Mouse (Mus musculus) kidney, embryonic 15.5 days (tissue): Measurements from ENCODE around the gene Dusp15. TPM values are rescaled to one million over a fixed set of nuclear protein-coding genes. Genes with fewer than 3 reads are reported as not detected.

ENCODE experiments used
- ATAC-seq: fragments of 200-750 bp; cut with Nextera tagmentation; replicated peaks from 2 replicates; pipeline ENCODE4 v1.8.0; 2017; ENCODE audit warnings: moderate TSS enrichment; ENCODE audit not compliant: low FRiP score
- H3K27ac ChIP-seq: fragments of 300-500 bp; sonication (generic); 2 replicates; pipeline ENCODE4 v1.5.1; 2015; ENCODE audit warnings: mild to moderate bottlenecking, inconsistent platforms
- H3K27me3 ChIP-seq: fragments of 300-500 bp; sonication (generic); 2 replicates; pipeline ENCODE4 v1.6.1; 2015; ENCODE audit warnings: inconsistent platforms
- H3K36me3 ChIP-seq: fragments of 300-500 bp; sonication (generic); 2 replicates; pipeline ENCODE4 v1.6.1; 2015; ENCODE audit warnings: inconsistent platforms
- H3K4me1 ChIP-seq: fragments of 300-500 bp; sonication (generic); 2 replicates; pipeline ENCODE4 v1.6.1; 2015; ENCODE audit warnings: inconsistent platforms
- H3K4me2 ChIP-seq: fragments of 300-500 bp; sonication (generic); 2 replicates; pipeline ENCODE4 v1.6.1; 2015; ENCODE audit warnings: moderate library complexity, mild to moderate bottlenecking, inconsistent platforms
- H3K4me3 ChIP-seq: fragments of 300-500 bp; sonication (generic); replicated peaks from 2 replicates; pipeline ENCODE4 v1.5.1; 2015; ENCODE audit warnings: mild to moderate bottlenecking, inconsistent platforms
- H3K9ac ChIP-seq: fragments of 300-500 bp; sonication (generic); 2 replicates; pipeline ENCODE4 v1.6.1; 2015; ENCODE audit warnings: mild to moderate bottlenecking, inconsistent platforms
- H3K9me3 ChIP-seq: fragments of 300-500 bp; sonication (generic); replicated peaks from 2 replicates; pipeline ENCODE4 v1.6.1; 2016; ENCODE audit warnings: inconsistent platforms
- WGBS: fragments of 180-500 bp; shearing (Covaris S2); methylation state at CpG from one replicate; pipeline ENCODE4 v1.1.7; 2015; ENCODE audit warnings: mixed read lengths; 5-methylcytosine and 5-hydroxymethylcytosine counted together
- polyA plus RNA-seq: library from polyadenylated mRNA; unstranded; fragments of >200 nt; fragmentation: Nextera tagmentation; extraction: Ambion mirVana; gene quantifications from 2 replicates; pipeline ENCODE4 v1.2.1, GENCODE M21; 2015

The Dusp15 gene
- polyA plus RNA-seq, 1 experiment from 2014 or later: 3.1 TPM

GRCm38 (mm10) chr2:152928988-152929370 lies 22.5 kb downstream of the Dusp15 start:
- Histone ChIP-seq H3K9me3 (no peaks in the 10 kb centered on the region), H3K4me2 (no peak overlapping the region), H3K4me3 (no peak overlapping the region), H3K9ac (no peak overlapping the region), H3K36me3 (no peaks in the 10 kb centered on the region), H3K27me3 (no peaks in the 10 kb centered on the region), H3K4me1 (peaks cover 97% of the 10 kb centered on the region), H3K27ac (peak overlapping the region; percentile 86)
- 61% methylated on average over 3 of the region's 3 CpGs for WGBS
- ATAC-seq: no peak

- H3K9me3 ChIP-seq: no peaks in the 10 kb centered on the region
- no peaks in the 10 kb centered on the region for H3K36me3 ChIP-seq
- 29% methylated on average over 14 of the region's 14 CpGs for WGBS
- H3K4me2 ChIP-seq: no peak overlapping the region
- ATAC-seq: no peak
- peak overlapping the region; percentile 86 for H3K27ac ChIP-seq
- no peak overlapping the region for H3K4me3 ChIP-seq
- peaks cover 98% of the 10 kb centered on the region for H3K4me1 ChIP-seq
- H3K27me3 ChIP-seq: no peaks in the 10 kb centered on the region
- no peak overlapping the region for H3K9ac ChIP-seq
Measured at GRCm38 (mm10) chr2:152928219-152928987, 23.1 kb downstream of the Dusp15 start.

- H3K9me3 ChIP-seq: no peaks in the 10 kb centered on the region
- peak overlapping the region; percentile 86 for H3K27ac ChIP-seq
- H3K4me3 ChIP-seq: no peak overlapping the region
- H3K9ac ChIP-seq: peak overlapping the region; percentile 21; the same call in 1 of the 2 replicates
- H3K4me1 ChIP-seq: peaks cover 90% of the 10 kb centered on the region
- H3K27me3 ChIP-seq: no peaks in the 10 kb centered on the region
- no peaks in the 10 kb centered on the region for H3K36me3 ChIP-seq
- 51% methylated on average over 5 of the region's 5 CpGs for WGBS
- no peak overlapping the region for H3K4me2 ChIP-seq
- ATAC-seq: no peak
Measured at GRCm38 (mm10) chr2:152927371-152927770, 24.1 kb downstream of the Dusp15 start.

- Histone ChIP-seq H3K4me3 (no peak overlapping the region), H3K27me3 (no peaks in the 10 kb centered on the region), H3K27ac (peak overlapping the region; percentile 86), H3K9ac (no peak overlapping the region; the same call in 1 of the 2 replicates), H3K36me3 (no peaks in the 10 kb centered on the region), H3K9me3 (no peaks in the 10 kb centered on the region), H3K4me2 (no peak overlapping the region), H3K4me1 (peaks cover 88% of the 10 kb centered on the region)
- WGBS: 74% methylated on average over 9 of the region's 9 CpGs
- no peak for ATAC-seq
Measured at GRCm38 (mm10) chr2:152926896-152927295, 24.6 kb downstream of the Dusp15 start.

- H3K27me3 ChIP-seq: no peaks in the 10 kb centered on the region
- no peaks in the 10 kb centered on the region for H3K36me3 ChIP-seq
- H3K4me1 ChIP-seq: peaks cover 72% of the 10 kb centered on the region
- H3K27ac ChIP-seq: peak overlapping the region; percentile 85
- ATAC-seq: peak; percentile 71
- 0 out of 2 replicates have a peak overlapping the region, but pooled peaks have one; percentile 7 for H3K9ac ChIP-seq
- no peak overlapping the region for H3K4me2 ChIP-seq
- no peak overlapping the region for H3K4me3 ChIP-seq
- no peaks in the 10 kb centered on the region for H3K9me3 ChIP-seq
- WGBS: 38% methylated on average over 11 of the region's 11 CpGs
Measured at GRCm38 (mm10) chr2:152925189-152925872, 26.2 kb downstream of the Dusp15 start.

GRCm38 (mm10) chr2:152924543-152924942 lies 27.0 kb downstream of the Dusp15 start:
- no peak overlapping the region for H3K4me2 ChIP-seq
- no peak overlapping the region for H3K9ac ChIP-seq
- H3K9me3 ChIP-seq: no peaks in the 10 kb centered on the region
- 84% methylated on average over 5 of the region's 5 CpGs for WGBS
- H3K27ac ChIP-seq: peak overlapping the region; percentile 85
- H3K27me3 ChIP-seq: no peaks in the 10 kb centered on the region
- no peak overlapping the region for H3K4me3 ChIP-seq
- H3K4me1 ChIP-seq: peaks cover 64% of the 10 kb centered on the region
- no peak for ATAC-seq
- no peaks in the 10 kb centered on the region for H3K36me3 ChIP-seq

- peak; percentile 31; the same call in 1 of the 2 replicates for ATAC-seq
- Histone ChIP-seq H3K27me3 (no peaks in the 10 kb centered on the region), H3K4me3 (no peak overlapping the region), H3K4me1 (peaks cover 62% of the 10 kb centered on the region), H3K27ac (peak overlapping the region; percentile 85; the same call in 1 of the 2 replicates), H3K9me3 (no peaks in the 10 kb centered on the region), H3K9ac (no peak overlapping the region), H3K4me2 (no peak overlapping the region), H3K36me3 (no peaks in the 10 kb centered on the region)
- 31% methylated on average over 8 of the region's 8 CpGs for WGBS
Measured at GRCm38 (mm10) chr2:152924128-152924527, 27.4 kb downstream of the Dusp15 start.

- ATAC-seq: no peak
- Histone ChIP-seq H3K4me1 (peaks cover 61% of the 10 kb centered on the region), H3K27me3 (no peaks in the 10 kb centered on the region), H3K4me2 (no peak overlapping the region), H3K9ac (no peak overlapping the region), H3K36me3 (no peaks in the 10 kb centered on the region), H3K9me3 (no peaks in the 10 kb centered on the region), H3K27ac (peak overlapping the region; percentile 24), H3K4me3 (no peak overlapping the region)
- 69% methylated on average over 3 of the region's 3 CpGs for WGBS
Measured at GRCm38 (mm10) chr2:152923621-152924020, 27.9 kb downstream of the Dusp15 start.

- WGBS: 45% methylated on average over 7 of the region's 7 CpGs
- Histone ChIP-seq H3K27ac (no peak overlapping the region), H3K27me3 (no peaks in the 10 kb centered on the region), H3K4me3 (no peak overlapping the region), H3K9me3 (no peaks in the 10 kb centered on the region), H3K36me3 (no peaks in the 10 kb centered on the region), H3K4me2 (no peak overlapping the region), H3K4me1 (peaks cover 56% of the 10 kb centered on the region), H3K9ac (no peak overlapping the region)
- no peak for ATAC-seq
Measured at GRCm38 (mm10) chr2:152922376-152922775, 29.1 kb downstream of the Dusp15 start.

GRCm38 (mm10) chr2:152917671-152918070 lies 33.8 kb downstream of the Dusp15 start:
- H3K27me3 ChIP-seq: peaks cover 16% of the 10 kb centered on the region
- 56% methylated on average over 9 of the region's 9 CpGs for WGBS
- no peak for ATAC-seq

GRCm38 (mm10) chr2:152916111-152916510 lies 35.4 kb downstream of the Dusp15 start:
- no peak overlapping the region for H3K27ac ChIP-seq
- no peaks in the 10 kb centered on the region for H3K9me3 ChIP-seq
- ATAC-seq: no peak
- peaks cover 31% of the 10 kb centered on the region for H3K27me3 ChIP-seq
- H3K4me2 ChIP-seq: no peak overlapping the region
- peaks cover 31% of the 10 kb centered on the region for H3K4me1 ChIP-seq
- 47% methylated on average over 5 of the region's 5 CpGs for WGBS
- H3K4me3 ChIP-seq: no peak overlapping the region
- H3K9ac ChIP-seq: no peak overlapping the region
- H3K36me3 ChIP-seq: no peaks in the 10 kb centered on the region

More at GRCm38 (mm10) chr2:152917671-152918070, 33.8 kb downstream of the Dusp15 start:
- H3K27ac ChIP-seq: no peak overlapping the region
- no peak overlapping the region for H3K9ac ChIP-seq
- H3K4me3 ChIP-seq: no peak overlapping the region
- H3K9me3 ChIP-seq: no peaks in the 10 kb centered on the region
- no peak overlapping the region for H3K4me2 ChIP-seq
- H3K36me3 ChIP-seq: no peaks in the 10 kb centered on the region
- peaks cover 35% of the 10 kb centered on the region for H3K4me1 ChIP-seq

GRCm38 (mm10) chr2:152915453-152915852 lies 36.0 kb downstream of the Dusp15 start:
- ATAC-seq: no peak
- H3K36me3 ChIP-seq: no peaks in the 10 kb centered on the region
- peaks cover 35% of the 10 kb centered on the region for H3K4me1 ChIP-seq
- peaks cover 38% of the 10 kb centered on the region for H3K27me3 ChIP-seq
- no peak overlapping the region for H3K4me3 ChIP-seq
- no peak overlapping the region for H3K27ac ChIP-seq
- H3K9ac ChIP-seq: no peak overlapping the region
- 61% methylated on average over 4 of the region's 4 CpGs for WGBS
- no peak overlapping the region for H3K4me2 ChIP-seq
- no peaks in the 10 kb centered on the region for H3K9me3 ChIP-seq
